Mouse (Mus musculus): Measurements from ENCODE around the gene Gdpd3. TPM values are rescaled to one million over a fixed set of nuclear protein-coding genes. Genes with fewer than 3 reads are reported as not detected.
A peak's percentile ranks its signal among the peaks of the same experiment; 100 is the strongest.

Gdpd3 gene
- total and polyA plus RNA-seq, 2 experiments from 2014 or later = 0.99 to 3.4 TPM

- ATAC-seq (0 out of 2 replicates have a peak, but pooled peaks have one; percentile 18), DNase-seq (ENCODE audit: low spot score) (peak; percentile 88)
- Histone ChIP-seq H3K36me3 (ENCODE audit: insufficient read depth, low read length) (no peaks in the 10 kb centered on the region), H3K9ac (replicated peaks; ENCODE audit: low read length) (peak overlapping the region; percentile 77; the same call in 1 of the 2 replicates), H3K4me1 (ENCODE audit: insufficient read depth, low read length) (peaks cover 23% of the 10 kb centered on the region), H3K27me3 (ENCODE audit: insufficient read depth, low read length) (no peaks in the 10 kb centered on the region), H3K27ac (peak overlapping the region; percentile 86; the same call in 1 of the 2 replicates), H3K4me2 (ENCODE audit: low read depth, low read length) (peak overlapping the region; percentile 55), H3K4me3 (ENCODE audit: low read length) (peak overlapping the region; percentile 57; the same call in 1 of the 2 replicates), H3K9me3 (ENCODE audit: low read length) (no peaks in the 10 kb centered on the region)
- peak; percentile 98 for TF ChIP-seq CTCF (IDR thresholded peaks at IDR 0.05; ENCODE audit: low read depth)
- WGBS = 25% methylated on average over 7 of the region's 7 CpGs
Observed at GRCm38 (mm10) chr7:126821835-126822511, 55.8 kb downstream of the Gdpd3 start.

GRCm38 (mm10) chr7:126822741-126823140 lies 56.6 kb downstream of the Gdpd3 start:
- ATAC-seq = peak; percentile 22
- H3K4me3 ChIP-seq (ENCODE audit: low read length) = peak overlapping the region; percentile 57
- peak overlapping the region; percentile 86 for H3K27ac ChIP-seq
- no peaks in the 10 kb centered on the region for H3K27me3 ChIP-seq (ENCODE audit: insufficient read depth, low read length)
- peak overlapping the region; percentile 77 for H3K9ac ChIP-seq (replicated peaks; ENCODE audit: low read length)
- TF ChIP-seq CTCF (IDR thresholded peaks at IDR 0.05; ENCODE audit: low read depth) = no peak
- no peak for DNase-seq (ENCODE audit: low spot score)
- H3K9me3 ChIP-seq (ENCODE audit: low read length) = no peaks in the 10 kb centered on the region
- 13% methylated on average over 9 of the region's 9 CpGs for WGBS
- H3K36me3 ChIP-seq (ENCODE audit: insufficient read depth, low read length) = peaks cover 5% of the 10 kb centered on the region; the same call in 1 of the 2 replicates
- H3K4me1 ChIP-seq (ENCODE audit: insufficient read depth, low read length) = peaks cover 23% of the 10 kb centered on the region
- H3K4me2 ChIP-seq (ENCODE audit: low read depth, low read length) = peak overlapping the region; percentile 55

- no peak for TF ChIP-seq CTCF (IDR thresholded peaks at IDR 0.05; ENCODE audit: low read depth)
Observed at GRCm38 (mm10) chr7:126823202-126823711, 57.1 kb downstream of the Gdpd3 start.

GRCm38 (mm10) chr7:126823940-126824339 lies 57.8 kb downstream of the Gdpd3 start:
- H3K27me3 ChIP-seq (ENCODE audit: insufficient read depth, low read length) = no peaks in the 10 kb centered on the region
- H3K36me3 ChIP-seq (ENCODE audit: insufficient read depth, low read length) = peaks cover 5% of the 10 kb centered on the region; the same call in 1 of the 2 replicates
- 8% methylated on average over 10 of the region's 10 CpGs for WGBS
- peak overlapping the region; percentile 77 for H3K9ac ChIP-seq (replicated peaks; ENCODE audit: low read length)
- DNase-seq (ENCODE audit: low spot score) (no peak), ATAC-seq (peak; percentile 13; the same call in 1 of the 2 replicates)
- no peaks in the 10 kb centered on the region for H3K9me3 ChIP-seq (ENCODE audit: low read length)
- H3K4me2 ChIP-seq (ENCODE audit: low read depth, low read length) = peak overlapping the region; percentile 55
- H3K4me3 ChIP-seq (ENCODE audit: low read length) = peak overlapping the region; percentile 57
- TF ChIP-seq CTCF (IDR thresholded peaks at IDR 0.05; ENCODE audit: low read depth) = no peak
- peak overlapping the region; percentile 86 for H3K27ac ChIP-seq
- H3K4me1 ChIP-seq (ENCODE audit: insufficient read depth, low read length) = peaks cover 23% of the 10 kb centered on the region

More at GRCm38 (mm10) chr7:126823202-126823711, 57.1 kb downstream of the Gdpd3 start:
- Histone ChIP-seq H3K9me3 (ENCODE audit: low read length) (no peaks in the 10 kb centered on the region), H3K36me3 (ENCODE audit: insufficient read depth, low read length) (peaks cover 5% of the 10 kb centered on the region; the same call in 1 of the 2 replicates), H3K4me3 (ENCODE audit: low read length) (peak overlapping the region; percentile 57), H3K9ac (replicated peaks; ENCODE audit: low read length) (peak overlapping the region; percentile 77), H3K4me1 (ENCODE audit: insufficient read depth, low read length) (peaks cover 23% of the 10 kb centered on the region), H3K27ac (peak overlapping the region; percentile 86), H3K27me3 (ENCODE audit: insufficient read depth, low read length) (no peaks in the 10 kb centered on the region), H3K4me2 (ENCODE audit: low read depth, low read length) (peak overlapping the region; percentile 55)
- ATAC-seq = peak; percentile 84
- DNase-seq (ENCODE audit: low spot score) = peak; percentile 74
- 1% methylated on average over 15 of the region's 19 CpGs for WGBS

Other genes starting within 250 kb of the Gdpd3 start
- 112 and 118 TPM in 2 replicates for gene Eif3c, start 199.9 kb upstream of the Gdpd3 start, total RNA-seq (2014; rRNA removed)
- 198 and 204 TPM in 2 replicates for gene Eif3c, start 199.9 kb upstream of the Gdpd3 start, polyA plus RNA-seq (2015; fragmentation: Nextera tagmentation; extraction: Ambion mirVana)
- 0.25 and 6.3 TPM in 2 replicates for gene Apobr, start 181.4 kb upstream of the Gdpd3 start, total RNA-seq (2014; rRNA removed)
- gene Apobr, start 181.4 kb upstream of the Gdpd3 start, polyA plus RNA-seq (2015; fragmentation: Nextera tagmentation; extraction: Ambion mirVana) = 0.47 and 0.50 TPM in 2 replicates
- 27.7 and 34.2 TPM in 2 replicates for gene Cln3, start 180.5 kb upstream of the Gdpd3 start, total RNA-seq (2014; rRNA removed)
- gene Cln3, start 180.5 kb upstream of the Gdpd3 start, polyA plus RNA-seq (2015; fragmentation: Nextera tagmentation; extraction: Ambion mirVana) = 22.3 and 25.1 TPM in 2 replicates
- 0.94 TPM in 1 of 2 replicates, not detected in the other for gene Il27, start 171.4 kb upstream of the Gdpd3 start, total RNA-seq (2014; rRNA removed)
- not detected in 2 replicates for gene Il27, start 171.4 kb upstream of the Gdpd3 start, polyA plus RNA-seq (2015; fragmentation: Nextera tagmentation; extraction: Ambion mirVana)
- gene Nupr1, start 135.5 kb upstream of the Gdpd3 start, total RNA-seq (2014; rRNA removed) = 5.9 and 6.7 TPM in 2 replicates
- gene Nupr1, start 135.5 kb upstream of the Gdpd3 start, polyA plus RNA-seq (2015; fragmentation: Nextera tagmentation; extraction: Ambion mirVana) = 19.1 and 19.5 TPM in 2 replicates
- gene Sgf29, start 117.0 kb upstream of the Gdpd3 start, total RNA-seq (2014; rRNA removed) = 35.1 and 36.3 TPM in 2 replicates
- gene Sgf29, start 117.0 kb upstream of the Gdpd3 start, polyA plus RNA-seq (2015; fragmentation: Nextera tagmentation; extraction: Ambion mirVana) = 47.0 and 49.9 TPM in 2 replicates
- 22.1 and 34.8 TPM in 2 replicates for gene Sult1a1, start 89.9 kb upstream of the Gdpd3 start, total RNA-seq (2014; rRNA removed)
- 19.4 and 22.4 TPM in 2 replicates for gene Sult1a1, start 89.9 kb upstream of the Gdpd3 start, polyA plus RNA-seq (2015; fragmentation: Nextera tagmentation; extraction: Ambion mirVana)
- 67.1 and 122 TPM in 2 replicates for gene Bola2, start 70.9 kb upstream of the Gdpd3 start, total RNA-seq (2014; rRNA removed)
- gene Bola2, start 70.9 kb upstream of the Gdpd3 start, polyA plus RNA-seq (2015; fragmentation: Nextera tagmentation; extraction: Ambion mirVana) = 164 and 172 TPM in 2 replicates
- gene Slx1b, start 70.5 kb upstream of the Gdpd3 start, total RNA-seq (2014; rRNA removed) = 17.0 and 17.6 TPM in 2 replicates
- gene Slx1b, start 70.5 kb upstream of the Gdpd3 start, polyA plus RNA-seq (2015; fragmentation: Nextera tagmentation; extraction: Ambion mirVana) = 8.6 and 9.3 TPM in 2 replicates
- 113 and 150 TPM in 2 replicates for gene Coro1a, start 58.5 kb upstream of the Gdpd3 start, total RNA-seq (2014; rRNA removed)
- gene Coro1a, start 58.5 kb upstream of the Gdpd3 start, polyA plus RNA-seq (2015; fragmentation: Nextera tagmentation; extraction: Ambion mirVana) = 88.1 and 93.7 TPM in 2 replicates
- 109 and 132 TPM in 2 replicates for gene Mapk3, start 6.7 kb upstream of the Gdpd3 start, total RNA-seq (2014; rRNA removed)
- gene Mapk3, start 6.7 kb upstream of the Gdpd3 start, polyA plus RNA-seq (2015; fragmentation: Nextera tagmentation; extraction: Ambion mirVana) = 99.9 and 107 TPM in 2 replicates
- gene Ypel3, start 10.6 kb downstream of the Gdpd3 start, total RNA-seq (2014; rRNA removed) = 163 and 240 TPM in 2 replicates
- gene Ypel3, start 10.6 kb downstream of the Gdpd3 start, polyA plus RNA-seq (2015; fragmentation: Nextera tagmentation; extraction: Ambion mirVana) = 239 and 242 TPM in 2 replicates
- 0.16 and 2.1 TPM in 2 replicates for gene Tbx6, start 15.1 kb downstream of the Gdpd3 start, total RNA-seq (2014; rRNA removed)
- gene Tbx6, start 15.1 kb downstream of the Gdpd3 start, polyA plus RNA-seq (2015; fragmentation: Nextera tagmentation; extraction: Ambion mirVana) = 0.26 and 0.29 TPM in 2 replicates
- gene Ppp4c, start 26.2 kb downstream of the Gdpd3 start, total RNA-seq (2014; rRNA removed) = 126 and 199 TPM in 2 replicates
- 142 and 143 TPM in 2 replicates for gene Ppp4c, start 26.2 kb downstream of the Gdpd3 start, polyA plus RNA-seq (2015; fragmentation: Nextera tagmentation; extraction: Ambion mirVana)
- gene Fam57b, start 31.3 kb downstream of the Gdpd3 start, total RNA-seq (2014; rRNA removed) = 40.1 and 44.8 TPM in 2 replicates
- gene Fam57b, start 31.3 kb downstream of the Gdpd3 start, polyA plus RNA-seq (2015; fragmentation: Nextera tagmentation; extraction: Ambion mirVana) = 40.7 and 44.3 TPM in 2 replicates
- not detected in 2 replicates for gene 4930451I11Rik, start 65.3 kb downstream of the Gdpd3 start, total RNA-seq (2014; rRNA removed)
- 0.54 TPM in 1 of 2 replicates, not detected in the other for gene 4930451I11Rik, start 65.3 kb downstream of the Gdpd3 start, polyA plus RNA-seq (2015; fragmentation: Nextera tagmentation; extraction: Ambion mirVana)
- 40.5 and 57.3 TPM in 2 replicates for gene Doc2a, start 81.1 kb downstream of the Gdpd3 start, total RNA-seq (2014; rRNA removed)
- gene Doc2a, start 81.1 kb downstream of the Gdpd3 start, polyA plus RNA-seq (2015; fragmentation: Nextera tagmentation; extraction: Ambion mirVana) = 31.3 and 37.6 TPM in 2 replicates
- gene Hirip3, start 95.6 kb downstream of the Gdpd3 start, total RNA-seq (2014; rRNA removed) = 4.3 and 9.4 TPM in 2 replicates
- 20.6 and 21.1 TPM in 2 replicates for gene Hirip3, start 95.6 kb downstream of the Gdpd3 start, polyA plus RNA-seq (2015; fragmentation: Nextera tagmentation; extraction: Ambion mirVana)
- gene Ino80e, start 96.0 kb downstream of the Gdpd3 start, total RNA-seq (2014; rRNA removed) = 61.0 and 66.9 TPM in 2 replicates
- gene Ino80e, start 96.0 kb downstream of the Gdpd3 start, polyA plus RNA-seq (2015; fragmentation: Nextera tagmentation; extraction: Ambion mirVana) = 85.2 and 85.5 TPM in 2 replicates
- gene Taok2, start 118.4 kb downstream of the Gdpd3 start, total RNA-seq (2014; rRNA removed) = 140 and 143 TPM in 2 replicates
- 41.0 and 43.7 TPM in 2 replicates for gene Taok2, start 118.4 kb downstream of the Gdpd3 start, polyA plus RNA-seq (2015; fragmentation: Nextera tagmentation; extraction: Ambion mirVana)
- 45.9 and 47.0 TPM in 2 replicates for gene Tmem219, start 156.6 kb downstream of the Gdpd3 start, total RNA-seq (2014; rRNA removed)
- gene Tmem219, start 156.6 kb downstream of the Gdpd3 start, polyA plus RNA-seq (2015; fragmentation: Nextera tagmentation; extraction: Ambion mirVana) = 35.1 and 39.1 TPM in 2 replicates
- gene Kctd13, start 162.5 kb downstream of the Gdpd3 start, total RNA-seq (2014; rRNA removed) = 113 and 128 TPM in 2 replicates
- 124 and 129 TPM in 2 replicates for gene Kctd13, start 162.5 kb downstream of the Gdpd3 start, polyA plus RNA-seq (2015; fragmentation: Nextera tagmentation; extraction: Ambion mirVana)
- gene Asphd1, start 183.2 kb downstream of the Gdpd3 start, total RNA-seq (2014; rRNA removed) = 35.7 and 58.1 TPM in 2 replicates
- gene Asphd1, start 183.2 kb downstream of the Gdpd3 start, polyA plus RNA-seq (2015; fragmentation: Nextera tagmentation; extraction: Ambion mirVana) = 15.9 and 16.0 TPM in 2 replicates
- gene Sez6l2, start 184.2 kb downstream of the Gdpd3 start, total RNA-seq (2014; rRNA removed) = 253 and 282 TPM in 2 replicates
- gene Sez6l2, start 184.2 kb downstream of the Gdpd3 start, polyA plus RNA-seq (2015; fragmentation: Nextera tagmentation; extraction: Ambion mirVana) = 58.8 and 66.5 TPM in 2 replicates
- 203 and 240 TPM in 2 replicates for gene Cdipt, start 209.6 kb downstream of the Gdpd3 start, total RNA-seq (2014; rRNA removed)
- gene Cdipt, start 209.6 kb downstream of the Gdpd3 start, polyA plus RNA-seq (2015; fragmentation: Nextera tagmentation; extraction: Ambion mirVana) = 146 and 150 TPM in 2 replicates
- 0.31 TPM in 1 of 2 replicates, not detected in the other for gene Cdiptos, start 209.8 kb downstream of the Gdpd3 start, total RNA-seq (2014; rRNA removed)
- gene Cdiptos, start 209.8 kb downstream of the Gdpd3 start, polyA plus RNA-seq (2015; fragmentation: Nextera tagmentation; extraction: Ambion mirVana) = 0.95 and 1.4 TPM in 2 replicates
- 6.5 and 6.9 TPM in 2 replicates for gene Mvp, start 248.3 kb downstream of the Gdpd3 start, total RNA-seq (2014; rRNA removed)
- gene Mvp, start 248.3 kb downstream of the Gdpd3 start, polyA plus RNA-seq (2015; fragmentation: Nextera tagmentation; extraction: Ambion mirVana) = 5.5 and 5.8 TPM in 2 replicates